Mouse (Mus musculus) ES-E14 (cell line): Measurements from ENCODE around the gene Rab26. TPM values are rescaled to one million over a fixed set of nuclear protein-coding genes. Genes with fewer than 3 reads are reported as not detected.

Experiments used
- DNase-seq: peaks from one replicate; pipeline ENCODE4 v3.0.0-alpha.2; 2013; ENCODE audit warnings: low read depth, low spot score
- H3K27ac ChIP-seq: 2 replicates; pipeline ENCODE4 v1.5.1; 2012; ENCODE audit warnings: low read depth, mild to moderate bottlenecking, low read length, moderate library complexity, mixed read lengths; ENCODE audit not compliant: poor library complexity, insufficient read depth, severe bottlenecking
- H3K36me3 ChIP-seq: 2 replicates; pipeline ENCODE4 v1.6.1; 2012; ENCODE audit warnings: mild to moderate bottlenecking, low read length, moderate library complexity, mixed read lengths; ENCODE audit not compliant: control insufficient read depth, poor library complexity, insufficient read depth, severe bottlenecking
- H3K4me1 ChIP-seq, 2 experiments: fragments of 150-350 bp in 1 of 2; sonication (generic) in 1 of 2; 2 replicates each; pipeline ENCODE4 v1.6.1; 2012; ENCODE audit warnings: low read length in 2 of 2, mild to moderate bottlenecking in 1 of 2, mixed read lengths in 1 of 2; ENCODE audit not compliant: control insufficient read depth in 2 of 2, insufficient read depth in 2 of 2, poor library complexity in 1 of 2
- H3K4me3 ChIP-seq, 2 experiments: fragments of 150-350 bp in 1 of 2; sonication (generic) in 1 of 2; 2 replicates each; pipeline ENCODE4 v1.5.1; 2012; ENCODE audit warnings: low read length in 2 of 2, low read depth in 1 of 2, mild to moderate bottlenecking in 1 of 2, mixed read lengths in 1 of 2; ENCODE audit not compliant: insufficient read depth in 1 of 2, poor library complexity in 1 of 2, severe bottlenecking in 1 of 2
- H3K9ac ChIP-seq: 2 replicates; pipeline ENCODE4 v1.6.1; 2012; ENCODE audit warnings: low read depth, mild to moderate bottlenecking, low read length, mixed read lengths; ENCODE audit not compliant: poor library complexity, insufficient read depth, severe bottlenecking
- H3K9me3 ChIP-seq: fragments of 150-350 bp; sonication (generic); 2 replicates; pipeline ENCODE4 v1.6.1; 2012; ENCODE audit warnings: low read depth, mild to moderate bottlenecking, low read length; ENCODE audit not compliant: control insufficient read depth, insufficient read depth
- CHD2 ChIP-seq: IDR thresholded peaks from 2 replicates; pipeline ENCODE4 v1.6.1; 2014; ENCODE audit warnings: mild to moderate bottlenecking, low read depth, low read length, inconsistent platforms
- HCFC1 ChIP-seq: IDR thresholded peaks from 2 replicates; pipeline ENCODE4 v1.6.1; 2012; ENCODE audit warnings: low read length, inconsistent platforms, borderline replicate concordance; ENCODE audit not compliant: insufficient read depth
- MAFK ChIP-seq: IDR thresholded peaks from 2 replicates; pipeline ENCODE4 v1.6.1; 2014; ENCODE audit warnings: mild to moderate bottlenecking, low read depth, low read length, inconsistent platforms; ENCODE audit not compliant: insufficient read depth
- ZC3H11A ChIP-seq: IDR thresholded peaks from 2 replicates; pipeline ENCODE4 v1.6.1; 2012; ENCODE audit warnings: low read depth, mild to moderate bottlenecking, inconsistent platforms, low read length, borderline replicate concordance
- ZNF384 ChIP-seq: IDR thresholded peaks from 2 replicates; pipeline ENCODE4 v1.6.1; 2012; ENCODE audit warnings: low read depth, low read length, inconsistent platforms
- in situ Hi-C, 2 experiments: fragments of 600-800 bp; cut with MboI; formaldehyde crosslinking; loops; one replicate each; pipeline ENCODE4 v1.15.1; 2025; ENCODE audit warnings: low sequenced_read_pairs in 2 of 2, inconsistent platforms in 1 of 2; ENCODE audit not compliant: unreplicated experiment in 2 of 2
- total RNA-seq: library from RNA; depleted of rRNA; stranded (reverse); fragments of 300-350 nt; gene quantifications from 2 replicates; pipeline ENCODE4 v1.2.3, GENCODE M21; 2012; rRNA removed

Rab26 gene
- total RNA-seq: 2.8 and 7.4 TPM in 2 replicates

GRCm38 (mm10) chr17:24534160-24534718 lies at the start of gene Rab26:
Gene Rab26, minus strand, starts transcription at chr17:24534210.
- Histone ChIP-seq H3K4me3 (peak within 1 kb of the TSS; percentile 83 to 95), H3K4me1 (peaks cover 1 to 15% of the 10 kb centered on the region in 2 experiments; a peak in 1 of 4 replicates), H3K9me3 (no peaks in the 10 kb centered on the region), H3K27ac (no peak within 1 kb of the TSS), H3K9ac (peak within 1 kb of the TSS; percentile 76), H3K36me3 (peaks cover 13% of the 10 kb centered on the region)
- DNase-seq: no peak
- in situ Hi-C loops: no loop called here
- TF ChIP-seq ZNF384 (no peak), MAFK (no peak), HCFC1 (no peak)

GRCm38 (mm10) chr17:24580287-24580686 lies 46.3 kb upstream of the Rab26 start:
- in situ Hi-C loops: no loop called here
- no peak overlapping the region for H3K4me3 ChIP-seq
- no peaks in the 10 kb centered on the region for H3K9me3 ChIP-seq
- peaks cover 24% of the 10 kb centered on the region; the same call in 1 of the 2 replicates for H3K36me3 ChIP-seq
- DNase-seq: no peak
- H3K4me1 ChIP-seq: peaks cover 5 to 10% of the 10 kb centered on the region in 2 experiments; a peak in 3 of 4 replicates
- TF ChIP-seq HCFC1: no peak
- no peak for TF ChIP-seq CHD2
- TF ChIP-seq MAFK: no peak
- no peak for TF ChIP-seq ZNF384
- no peak for TF ChIP-seq ZC3H11A
- H3K9ac ChIP-seq: no peak overlapping the region
- H3K27ac ChIP-seq: no peak overlapping the region

GRCm38 (mm10) chr17:24579532-24579931 lies 45.5 kb upstream of the Rab26 start:
- H3K27ac ChIP-seq: no peak overlapping the region
- no peaks in the 10 kb centered on the region for H3K9me3 ChIP-seq
- TF ChIP-seq CHD2 (no peak), ZNF384 (no peak), HCFC1 (no peak), MAFK (no peak), ZC3H11A (no peak)
- H3K4me3 ChIP-seq: no peak overlapping the region
- H3K36me3 ChIP-seq: peaks cover 24% of the 10 kb centered on the region; the same call in 1 of the 2 replicates
- in situ Hi-C loops: no loop called here
- no peak for DNase-seq
- peaks cover 5 to 10% of the 10 kb centered on the region in 2 experiments; a peak in 3 of 4 replicates for H3K4me1 ChIP-seq
- no peak overlapping the region for H3K9ac ChIP-seq

GRCm38 (mm10) chr17:24573811-24574210 lies 39.8 kb upstream of the Rab26 start:
- TF ChIP-seq ZNF384 (no peak), MAFK (no peak), ZC3H11A (no peak), CHD2 (no peak), HCFC1 (no peak)
- peaks cover 24% of the 10 kb centered on the region; the same call in 1 of the 2 replicates for H3K36me3 ChIP-seq
- no peaks in the 10 kb centered on the region for H3K9me3 ChIP-seq

More at GRCm38 (mm10) chr17:24573811-24574210, 39.8 kb upstream of the Rab26 start:
- H3K27ac ChIP-seq: no peak overlapping the region
- no peaks in the 10 kb centered on the region for H3K4me1 ChIP-seq
- in situ Hi-C loops: no loop called here
- no peak overlapping the region for H3K9ac ChIP-seq
- no peak overlapping the region for H3K4me3 ChIP-seq
- no peak for DNase-seq
